Mouse (Mus musculus) mature B cell (primary cell): ENCODE measurements around the gene Rbbp7.
"Not testable (repeated sequence)": the region's sequence is repeated elsewhere in the genome, so short reads cannot be mapped to it uniquely, and the experiment has no call there.

Experiments
- in situ Hi-C: fragments of 300-500 bp; cut with MboI; formaldehyde crosslinking; loops from 2 replicates; pipeline ENCODE4 v1.14.3; 2019

Gene Rbbp7

GRCm38 (mm10) chrX:162760115-162760942, at the start of gene Rbbp7:
Gene Rbbp7, plus strand, starts transcription at chrX:162760402.
- in situ Hi-C loops: no loop called here

GRCm38 (mm10) chrX:162717837-162718236, 42.4 kb upstream of the Rbbp7 start:
- in situ Hi-C loops: no loop called here

- in situ Hi-C loops: no loop called here
Observed at GRCm38 (mm10) chrX:162719615-162720014, 40.6 kb upstream of the Rbbp7 start.

- in situ Hi-C loops: no loop called here
Observed at GRCm38 (mm10) chrX:162727367-162727777, 32.8 kb upstream of the Rbbp7 start.

GRCm38 (mm10) chrX:162727795-162728194, 32.4 kb upstream of the Rbbp7 start:
- in situ Hi-C loops: no loop called here

GRCm38 (mm10) chrX:162728228-162728627, 32.0 kb upstream of the Rbbp7 start:
- in situ Hi-C loops: no loop called here

- in situ Hi-C loops: no loop called here
Observed at GRCm38 (mm10) chrX:162730031-162730430, 30.2 kb upstream of the Rbbp7 start.

GRCm38 (mm10) chrX:162734997-162735929, 24.9 kb upstream of the Rbbp7 start:
- in situ Hi-C loops: no loop called here

- in situ Hi-C loops: no loop called here
Observed at GRCm38 (mm10) chrX:162736140-162736659, 24.0 kb upstream of the Rbbp7 start.

GRCm38 (mm10) chrX:162748696-162749420, 11.3 kb upstream of the Rbbp7 start:
- in situ Hi-C loops: no loop called here

- in situ Hi-C loops: no loop called here
Observed at GRCm38 (mm10) chrX:162752418-162752817, 7.8 kb upstream of the Rbbp7 start.

- in situ Hi-C loops: no loop called here
Observed at GRCm38 (mm10) chrX:162754314-162754713, 5.9 kb upstream of the Rbbp7 start.

GRCm38 (mm10) chrX:162756058-162756457, 4.1 kb upstream of the Rbbp7 start:
- in situ Hi-C loops: no loop called here

GRCm38 (mm10) chrX:162759251-162760114, 719 bp upstream of the Rbbp7 start:
- in situ Hi-C loops: no loop called here

GRCm38 (mm10) chrX:162760958-162761515, 835 bp downstream of the Rbbp7 start:
- in situ Hi-C loops: no loop called here

GRCm38 (mm10) chrX:162761716-162762395, 1.7 kb downstream of the Rbbp7 start:
- in situ Hi-C loops: no loop called here

GRCm38 (mm10) chrX:162770726-162771125, 10.5 kb downstream of the Rbbp7 start:
- in situ Hi-C loops: no loop called here

GRCm38 (mm10) chrX:162788372-162788771, 28.2 kb downstream of the Rbbp7 start:
- in situ Hi-C loops: no loop called here

- in situ Hi-C loops: not testable (repeated sequence)
Observed at GRCm38 (mm10) chrX:162791392-162791791, 31.2 kb downstream of the Rbbp7 start.

GRCm38 (mm10) chrX:162800371-162800770, 40.2 kb downstream of the Rbbp7 start:
- in situ Hi-C loops: no loop called here
